Mouse (Mus musculus) myocyte (in vitro differentiated cells): ENCODE data around the gene Tedc1. TPM values are rescaled to one million over a fixed set of nuclear protein-coding genes. Genes with fewer than 3 reads are reported as not detected.
A peak's percentile ranks its signal among the peaks of the same experiment; 100 is the strongest.

ENCODE experiments used
- H3K27me3 ChIP-seq: one replicate; pipeline ENCODE4 v1.6.1; 2011; ENCODE audit not compliant: control insufficient read depth, insufficient read depth, insufficient read length
- H3K36me3 ChIP-seq: one replicate; pipeline ENCODE4 v1.6.1; 2011; ENCODE audit not compliant: control insufficient read depth, insufficient read depth
- H3K4me2 ChIP-seq: one replicate; pipeline ENCODE4 v1.6.1; 2011; ENCODE audit warnings: low read depth, control low read depth
- H3K4me3 ChIP-seq: one replicate; pipeline ENCODE4 v1.5.1; 2011; ENCODE audit warnings: mild to moderate bottlenecking, control low read depth, moderate library complexity
- H3K79me2 ChIP-seq: one replicate; pipeline ENCODE4 v1.6.1; 2011; ENCODE audit not compliant: control insufficient read depth, insufficient read depth
- H3ac ChIP-seq: one replicate; pipeline ENCODE4 v1.6.1; 2011; ENCODE audit not compliant: control insufficient read depth, insufficient read length
- CEBPB ChIP-seq: IDR thresholded peaks from 2 replicates; pipeline ENCODE4 v1.6.1; 2011; ENCODE audit warnings: mild to moderate bottlenecking, moderate library complexity; ENCODE audit not compliant: poor library complexity, insufficient read depth, severe bottlenecking
- E2F4 ChIP-seq: IDR thresholded peaks from one replicate; pipeline ENCODE4 v1.6.1; 2011; ENCODE audit warnings: mild to moderate bottlenecking, control low read depth, moderate library complexity; ENCODE audit not compliant: insufficient read depth
- MAX ChIP-seq: IDR thresholded peaks from one replicate; pipeline ENCODE4 v1.6.1; 2011; ENCODE audit warnings: low read depth, mild to moderate bottlenecking, control low read depth
- MYOD1 ChIP-seq, 3 experiments: IDR thresholded peaks; one replicate each; pipeline ENCODE4 v1.6.1; 2011; ENCODE audit warnings: control low read depth in 2 of 3, low read depth in 2 of 3, mild to moderate bottlenecking in 2 of 3, moderate library complexity in 1 of 3; ENCODE audit not compliant: insufficient read length in 2 of 3, control insufficient read depth in 1 of 3
- MYOG ChIP-seq, 3 experiments: IDR thresholded peaks; one replicate each; pipeline ENCODE4 v1.6.1; 2011; ENCODE audit warnings: control low read depth in 2 of 3, low read depth in 2 of 3, mild to moderate bottlenecking in 2 of 3; ENCODE audit not compliant: insufficient read length in 2 of 3, control insufficient read depth in 1 of 3, insufficient read depth in 1 of 3
- POLR2A ChIP-seq: IDR thresholded peaks from one replicate; pipeline ENCODE4 v1.6.1; 2011; ENCODE audit warnings: low read depth, mild to moderate bottlenecking, control low read depth, moderate library complexity; ENCODE audit not compliant: insufficient read length
- POLR2AphosphoS2 ChIP-seq: IDR thresholded peaks from one replicate; pipeline ENCODE4 v1.6.1; 2011; ENCODE audit warnings: low read depth, control low read depth; ENCODE audit not compliant: insufficient read length
- REST ChIP-seq: IDR thresholded peaks from one replicate; pipeline ENCODE4 v1.6.1; 2011; ENCODE audit warnings: mild to moderate bottlenecking, control low read depth, moderate library complexity; ENCODE audit not compliant: insufficient read depth, insufficient read length
- SRF ChIP-seq: IDR thresholded peaks from one replicate; pipeline ENCODE4 v1.6.1; 2011; ENCODE audit warnings: low read depth; ENCODE audit not compliant: control insufficient read depth, insufficient read length
- TCF12 ChIP-seq: IDR thresholded peaks from one replicate; pipeline ENCODE4 v1.6.1; 2011; ENCODE audit warnings: mild to moderate bottlenecking, control low read depth; ENCODE audit not compliant: poor library complexity, insufficient read depth, severe bottlenecking
- TCF3 ChIP-seq: IDR thresholded peaks from one replicate; pipeline ENCODE4 v1.6.1; 2011; ENCODE audit warnings: low read depth, control low read depth; ENCODE audit not compliant: insufficient read length
- USF1 ChIP-seq: IDR thresholded peaks from one replicate; pipeline ENCODE4 v1.6.1; 2011; ENCODE audit warnings: low read depth, mild to moderate bottlenecking, control low read depth, moderate library complexity
- polyA plus RNA-seq: library from polyadenylated mRNA; unstranded; fragments of >200 nt; fragmentation: generic; extraction: Trizol; gene quantifications from one replicate; pipeline ENCODE4 v1.2.1, GENCODE M21; 2012; ENCODE audit warnings: missing spikeins

Gene Tedc1
- polyA plus RNA-seq, 1 experiment = 6.6 TPM

DNA sequence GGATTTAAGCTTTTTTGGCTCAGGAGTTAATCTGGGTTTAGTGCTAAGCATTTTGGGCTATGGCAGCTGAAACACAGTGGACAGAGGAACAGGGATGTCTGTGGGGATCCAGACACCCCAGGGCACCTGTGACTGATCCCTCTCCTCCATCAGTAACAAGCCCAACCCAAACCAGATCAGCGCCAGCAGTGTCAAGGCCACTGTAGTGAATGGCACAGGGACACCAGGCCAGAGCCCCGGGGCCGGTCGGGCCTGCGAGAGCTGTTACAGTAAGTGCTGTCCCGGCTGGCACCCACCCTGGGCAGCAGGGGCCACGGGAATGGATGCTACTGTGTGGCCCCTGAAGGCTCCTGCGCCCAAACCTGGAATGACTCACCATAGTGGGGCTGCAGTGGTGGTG is 25.5 kb upstream of the Tedc1 start:
- Histone ChIP-seq H3K4me2 (no peak overlapping the region), H3K27me3 (no peaks in the 10 kb centered on the region), H3K4me3 (no peak overlapping the region), H3ac (no peak overlapping the region), H3K79me2 (no peaks in the 10 kb centered on the region), H3K36me3 (peaks cover 14% of the 10 kb centered on the region)
- TF ChIP-seq MYOD1 (IDR thresholded peaks at IDR 0.05; ENCODE audit: control insufficient read depth in 1 of 3, insufficient read length in 2 of 3, low read depth in 2 of 3) (no peak), USF1 (no peak), MAX (no peak)

DNA sequence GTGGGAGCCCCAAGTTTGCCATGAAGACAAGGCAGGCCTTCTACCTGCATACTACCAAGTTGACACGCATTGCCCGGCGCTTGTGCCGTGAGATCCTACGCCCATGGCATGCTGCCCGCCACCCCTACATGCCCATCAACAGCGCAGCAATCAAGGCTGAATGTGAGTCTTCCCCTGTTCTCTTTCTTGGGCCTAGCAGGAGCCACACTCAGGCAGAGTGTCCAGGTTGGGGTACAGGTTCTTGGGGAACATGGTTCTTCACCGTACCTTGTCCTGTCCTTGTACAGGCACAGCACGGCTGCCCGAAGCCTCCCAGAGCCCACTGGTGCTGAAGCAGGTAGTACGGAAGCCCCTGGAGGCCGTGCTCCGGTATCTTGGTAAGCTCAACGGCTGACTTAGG is 24.6 kb upstream of the Tedc1 start:
- Histone ChIP-seq H3K4me3 (no peak overlapping the region), H3K36me3 (peaks cover 19% of the 10 kb centered on the region), H3K27me3 (no peaks in the 10 kb centered on the region), H3K79me2 (no peaks in the 10 kb centered on the region), H3ac (no peak overlapping the region), H3K4me2 (no peak overlapping the region)
- TF ChIP-seq POLR2A (peak; percentile 7), POLR2AphosphoS2 (peak; percentile 21), MAX (no peak)

DNA sequence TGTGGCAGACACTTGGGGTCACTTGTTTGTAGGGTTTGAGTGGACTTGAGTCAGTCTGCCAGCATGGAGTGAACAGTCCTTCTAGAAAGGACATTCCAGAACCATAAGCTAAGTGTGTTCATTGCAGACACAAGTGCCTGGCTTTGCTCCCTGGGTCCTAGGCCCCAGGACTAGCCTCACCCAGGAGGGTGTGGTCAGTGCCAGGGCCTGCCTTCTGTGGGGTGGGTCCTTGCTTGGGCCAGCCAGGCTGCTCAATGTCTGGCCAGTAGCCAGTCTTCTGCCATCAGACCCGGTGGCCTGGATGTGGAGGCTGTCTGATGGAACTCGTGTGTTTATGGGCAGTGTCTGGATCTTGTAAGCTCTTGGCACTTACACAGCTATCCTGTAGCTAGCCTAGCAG is 23.7 kb upstream of the Tedc1 start:
- no peak overlapping the region for H3K4me2 ChIP-seq
- no peak overlapping the region for H3ac ChIP-seq
- no peaks in the 10 kb centered on the region for H3K79me2 ChIP-seq
- peaks cover 19% of the 10 kb centered on the region for H3K36me3 ChIP-seq
- no peaks in the 10 kb centered on the region for H3K27me3 ChIP-seq
- TF ChIP-seq E2F4 (no peak), MAX (no peak), MYOG (IDR thresholded peaks at IDR 0.05; ENCODE audit: control insufficient read depth in 1 of 3, insufficient read depth in 1 of 3, insufficient read length in 2 of 3, low read depth in 2 of 3) (peak in 1 of 3 experiments; percentile 5), REST (no peak), SRF (no peak)
- H3K4me3 ChIP-seq = no peak overlapping the region

DNA sequence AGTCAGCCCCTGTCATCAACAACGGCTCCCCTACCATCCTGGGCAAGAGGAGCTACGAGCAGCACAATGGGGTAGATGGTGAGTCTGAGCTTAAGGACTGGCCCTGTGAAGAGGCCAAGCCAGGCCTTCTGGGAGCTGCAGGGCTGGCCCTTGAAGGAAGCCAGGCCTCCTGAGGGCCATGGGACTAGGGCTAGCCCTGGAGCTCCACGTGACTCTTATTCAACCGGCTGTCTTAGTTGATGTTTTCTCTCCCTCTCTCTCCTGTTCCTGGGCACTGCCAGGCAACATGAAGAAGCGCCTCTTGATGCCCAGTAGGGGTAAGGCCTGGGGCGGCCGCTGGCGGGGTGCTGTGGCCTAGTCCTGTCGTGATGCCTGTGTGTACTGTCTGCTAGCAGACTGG is 23.0 kb upstream of the Tedc1 start:
- TF ChIP-seq MAX (no peak), POLR2A (no peak), MYOD1 (IDR thresholded peaks at IDR 0.05; ENCODE audit: control insufficient read depth in 1 of 3, insufficient read length in 2 of 3, low read depth in 2 of 3) (no peak), USF1 (no peak), POLR2AphosphoS2 (no peak), TCF12 (no peak), E2F4 (no peak), TCF3 (no peak), SRF (no peak), CEBPB (no peak), MYOG (IDR thresholded peaks at IDR 0.05; ENCODE audit: control insufficient read depth in 1 of 3, insufficient read depth in 1 of 3, insufficient read length in 2 of 3, low read depth in 2 of 3) (no peak), REST (no peak)
- Histone ChIP-seq H3K27me3 (no peaks in the 10 kb centered on the region), H3K4me2 (no peak overlapping the region)

DNA sequence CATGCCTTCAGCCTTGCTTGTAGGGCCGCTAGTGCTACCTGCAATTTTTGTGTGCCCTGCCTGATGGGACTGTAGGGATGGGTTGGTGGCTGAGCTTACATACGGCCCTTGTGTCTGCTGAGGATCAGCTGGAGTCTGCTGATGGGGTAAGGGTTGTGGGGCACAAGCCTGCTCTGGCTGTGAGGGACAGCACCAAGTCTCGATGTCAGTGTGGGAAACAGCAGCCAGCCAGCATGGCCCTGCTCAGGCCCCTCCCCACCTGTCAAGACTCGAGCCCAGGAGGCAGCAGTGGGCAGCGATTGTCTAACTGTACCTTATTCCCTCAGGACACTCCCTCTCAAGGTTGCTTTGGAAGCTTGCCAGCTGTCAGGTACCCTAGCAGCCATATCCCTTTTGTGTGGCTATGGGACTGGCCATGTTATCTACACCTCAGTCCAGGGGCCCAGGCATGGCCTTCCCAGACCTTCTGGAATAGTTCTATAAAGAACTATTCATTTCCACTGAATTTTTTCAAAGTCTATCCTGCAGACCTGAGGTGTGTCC is 22.3 kb upstream of the Tedc1 start:
- Histone ChIP-seq H3K36me3 (peaks cover 12% of the 10 kb centered on the region), H3K27me3 (no peaks in the 10 kb centered on the region), H3K4me2 (no peak overlapping the region), H3K79me2 (no peaks in the 10 kb centered on the region), H3K4me3 (no peak overlapping the region), H3ac (no peak overlapping the region)
- TF ChIP-seq MYOD1 (IDR thresholded peaks at IDR 0.05; ENCODE audit: control insufficient read depth in 1 of 3, insufficient read length in 2 of 3, low read depth in 2 of 3) (no peak), POLR2A (no peak)

More for the DNA sequence above, 23.0 kb upstream of the Tedc1 start:
- no peak overlapping the region for H3ac ChIP-seq
- H3K36me3 ChIP-seq = peaks cover 14% of the 10 kb centered on the region
- no peak overlapping the region for H3K4me3 ChIP-seq
- H3K79me2 ChIP-seq = no peaks in the 10 kb centered on the region

DNA sequence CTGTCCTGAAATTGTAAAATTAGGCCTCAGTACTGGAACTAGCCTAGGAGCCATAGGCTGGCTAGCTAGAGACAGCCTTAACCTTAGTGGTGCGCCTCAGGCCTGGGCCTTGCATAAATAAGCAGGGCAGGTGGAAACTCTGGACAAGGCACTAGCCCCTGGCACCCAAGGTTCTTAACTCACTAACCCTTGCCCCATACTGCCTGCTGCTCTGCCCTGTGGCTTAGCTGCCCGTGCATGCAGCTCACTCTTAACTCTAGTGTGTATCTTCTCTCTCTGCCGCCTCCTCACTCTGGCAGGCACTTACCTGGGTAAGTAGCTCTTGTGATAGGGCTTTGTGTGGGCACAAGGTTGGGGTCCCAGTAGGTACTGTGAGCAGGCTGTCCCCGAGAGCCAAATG is 21.7 kb upstream of the Tedc1 start:
- H3K4me2 ChIP-seq = no peak overlapping the region
- no peak for TF ChIP-seq MYOD1 (IDR thresholded peaks at IDR 0.05; ENCODE audit: control insufficient read depth in 1 of 3, insufficient read length in 2 of 3, low read depth in 2 of 3)
- no peak overlapping the region for H3ac ChIP-seq
- H3K27me3 ChIP-seq = no peaks in the 10 kb centered on the region
- H3K79me2 ChIP-seq = no peaks in the 10 kb centered on the region
- no peak overlapping the region for H3K4me3 ChIP-seq
- H3K36me3 ChIP-seq = peaks cover 12% of the 10 kb centered on the region
